Mouse (Mus musculus) ES-E14 (cell line): ENCODE measurements around the gene Gm45618. TPM values are rescaled to one million over a fixed set of nuclear protein-coding genes. Genes with fewer than 3 reads are reported as not detected.

Experiments used
- DNase-seq: peaks from one replicate; pipeline ENCODE4 v3.0.0-alpha.2; 2013; ENCODE audit warnings: low read depth, low spot score
- H3K27ac ChIP-seq: 2 replicates; pipeline ENCODE4 v1.5.1; 2012; ENCODE audit warnings: low read depth, mild to moderate bottlenecking, low read length, moderate library complexity, mixed read lengths; ENCODE audit not compliant: poor library complexity, insufficient read depth, severe bottlenecking
- H3K36me3 ChIP-seq: 2 replicates; pipeline ENCODE4 v1.6.1; 2012; ENCODE audit warnings: mild to moderate bottlenecking, low read length, moderate library complexity, mixed read lengths; ENCODE audit not compliant: control insufficient read depth, poor library complexity, insufficient read depth, severe bottlenecking
- H3K4me1 ChIP-seq, 2 experiments: fragments of 150-350 bp in 1 of 2; sonication (generic) in 1 of 2; 2 replicates each; pipeline ENCODE4 v1.6.1; 2012; ENCODE audit warnings: low read length in 2 of 2, mild to moderate bottlenecking in 1 of 2, mixed read lengths in 1 of 2; ENCODE audit not compliant: control insufficient read depth in 2 of 2, insufficient read depth in 2 of 2, poor library complexity in 1 of 2
- H3K4me3 ChIP-seq, 2 experiments: fragments of 150-350 bp in 1 of 2; sonication (generic) in 1 of 2; 2 replicates each; pipeline ENCODE4 v1.5.1; 2012; ENCODE audit warnings: low read length in 2 of 2, low read depth in 1 of 2, mild to moderate bottlenecking in 1 of 2, mixed read lengths in 1 of 2; ENCODE audit not compliant: insufficient read depth in 1 of 2, poor library complexity in 1 of 2, severe bottlenecking in 1 of 2
- H3K9ac ChIP-seq: 2 replicates; pipeline ENCODE4 v1.6.1; 2012; ENCODE audit warnings: low read depth, mild to moderate bottlenecking, low read length, mixed read lengths; ENCODE audit not compliant: poor library complexity, insufficient read depth, severe bottlenecking
- H3K9me3 ChIP-seq: fragments of 150-350 bp; sonication (generic); 2 replicates; pipeline ENCODE4 v1.6.1; 2012; ENCODE audit warnings: low read depth, mild to moderate bottlenecking, low read length; ENCODE audit not compliant: control insufficient read depth, insufficient read depth
- HCFC1 ChIP-seq: IDR thresholded peaks from 2 replicates; pipeline ENCODE4 v1.6.1; 2012; ENCODE audit warnings: low read length, inconsistent platforms, borderline replicate concordance; ENCODE audit not compliant: insufficient read depth
- ZC3H11A ChIP-seq: IDR thresholded peaks from 2 replicates; pipeline ENCODE4 v1.6.1; 2012; ENCODE audit warnings: low read depth, mild to moderate bottlenecking, inconsistent platforms, low read length, borderline replicate concordance
- in situ Hi-C, 2 experiments: fragments of 600-800 bp; cut with MboI; formaldehyde crosslinking; loops; one replicate each; pipeline ENCODE4 v1.15.1; 2025; ENCODE audit warnings: low sequenced_read_pairs in 2 of 2, inconsistent platforms in 1 of 2; ENCODE audit not compliant: unreplicated experiment in 2 of 2
- total RNA-seq: library from RNA; depleted of rRNA; stranded (reverse); fragments of 300-350 nt; gene quantifications from 2 replicates; pipeline ENCODE4 v1.2.3, GENCODE M21; 2012; rRNA removed

Gm45618 gene
- total RNA-seq, 1 experiment, result not detected

DNA sequence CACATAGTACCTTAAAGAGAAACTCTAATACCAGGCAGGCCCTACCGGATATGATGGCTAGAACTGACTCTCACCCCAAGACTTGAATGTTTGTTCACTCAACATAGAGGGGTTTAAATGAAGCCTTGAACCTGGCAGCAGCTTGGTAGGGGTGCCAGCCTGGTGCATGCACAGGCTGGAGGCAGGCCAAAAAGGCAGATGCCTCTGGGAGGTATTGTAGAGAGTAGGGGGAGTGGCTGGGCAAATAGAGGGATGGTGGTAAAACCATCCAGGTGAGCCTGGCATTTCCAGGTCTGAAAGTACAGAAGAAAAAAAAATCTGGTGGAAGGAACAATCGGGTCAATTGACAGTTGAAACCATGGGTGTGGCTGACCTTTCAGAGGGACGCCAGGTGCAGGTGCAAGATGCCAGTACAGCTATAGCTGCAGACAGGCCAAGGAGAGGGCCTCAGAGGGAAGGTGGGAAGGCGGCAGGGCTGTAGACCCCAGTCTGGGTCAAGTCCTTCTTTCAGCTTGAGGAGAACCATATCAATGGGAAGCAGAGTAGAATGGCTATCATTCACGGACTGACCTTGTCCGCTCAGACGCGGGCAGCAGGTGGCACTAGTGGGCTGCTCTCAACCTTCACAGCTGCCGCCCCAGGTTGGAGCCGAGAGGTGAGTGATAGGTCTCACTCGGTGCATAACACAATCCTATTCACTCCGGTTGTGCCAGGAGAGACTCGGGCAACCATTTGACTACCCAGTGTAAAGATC, 49.9 kb downstream of the Gm45618 start:
- in situ Hi-C loops, result no loop called here
- no peak overlapping the region; a peak in 1 of 4 replicates for H3K4me3 ChIP-seq
- no peaks in the 10 kb centered on the region for H3K36me3 ChIP-seq
- H3K4me1 ChIP-seq, result no peaks in the 10 kb centered on the region; a peak in 1 of 4 replicates
- H3K9me3 ChIP-seq, result no peaks in the 10 kb centered on the region
- no peak for DNase-seq
- no peak overlapping the region for H3K27ac ChIP-seq
- peak; percentile 24; the same call in 1 of the 2 replicates for TF ChIP-seq ZC3H11A
- TF ChIP-seq HCFC1, result no peak
- no peak overlapping the region for H3K9ac ChIP-seq

Other genes starting within 250 kb of the Gm45618 start
- 20.9 and 28.3 TPM in 2 replicates for gene Tollip, start 202.2 kb downstream of the Gm45618 start, total RNA-seq
- gene Brsk2, start 171.0 kb downstream of the Gm45618 start, total RNA-seq, result 2.5 and 2.9 TPM in 2 replicates
- 30.7 and 31.8 TPM in 2 replicates for gene Mob2, start 59.7 kb downstream of the Gm45618 start, total RNA-seq
- gene Dusp8, start 24.9 kb downstream of the Gm45618 start, total RNA-seq, result 0.69 and 1.2 TPM in 2 replicates
- gene Gm39115, start 15.3 kb upstream of the Gm45618 start, total RNA-seq, result not detected in 2 replicates
- not detected in 2 replicates for gene Gm45337, start 23.9 kb upstream of the Gm45618 start, total RNA-seq
- gene Gm29735, start 36.4 kb upstream of the Gm45618 start, total RNA-seq, result not detected in 2 replicates
- gene Gm4553, start 45.0 kb upstream of the Gm45618 start, total RNA-seq, result not detected in 2 replicates
- not detected in 2 replicates for gene Krtap5-2, start 55.3 kb upstream of the Gm45618 start, total RNA-seq
- gene Gm10153, start 69.7 kb upstream of the Gm45618 start, total RNA-seq, result not detected in 2 replicates
- not detected in 2 replicates for gene Krtap5-3, start 80.6 kb upstream of the Gm45618 start, total RNA-seq
- gene Gm7579, start 91.1 kb upstream of the Gm45618 start, total RNA-seq, result not detected in 2 replicates
- gene Krtap5-5, start 109.2 kb upstream of the Gm45618 start, total RNA-seq, result not detected in 2 replicates
- not detected in 2 replicates for gene Gm40460, start 120.3 kb upstream of the Gm45618 start, total RNA-seq
- not detected in 2 replicates for gene Gm2431, start 137.6 kb upstream of the Gm45618 start, total RNA-seq
- gene Gm4559, start 153.6 kb upstream of the Gm45618 start, total RNA-seq, result not detected in 2 replicates
- not detected in 2 replicates for gene Krtap5-1, start 176.4 kb upstream of the Gm45618 start, total RNA-seq
- gene Krtap5-4, start 182.8 kb upstream of the Gm45618 start, total RNA-seq, result not detected in 2 replicates